Mouse (Mus musculus): ENCODE data around the gene Tspan31. TPM values are rescaled to one million over a fixed set of nuclear protein-coding genes. Genes with fewer than 3 reads are reported as not detected.
"Not testable (repeated sequence)": the region's sequence is repeated elsewhere in the genome, so short reads cannot be mapped to it uniquely, and the experiment has no call there.

Tspan31 gene
- total RNA-seq, 2 experiments from 2014 or later: 62.7 to 65.4 TPM

DNA sequence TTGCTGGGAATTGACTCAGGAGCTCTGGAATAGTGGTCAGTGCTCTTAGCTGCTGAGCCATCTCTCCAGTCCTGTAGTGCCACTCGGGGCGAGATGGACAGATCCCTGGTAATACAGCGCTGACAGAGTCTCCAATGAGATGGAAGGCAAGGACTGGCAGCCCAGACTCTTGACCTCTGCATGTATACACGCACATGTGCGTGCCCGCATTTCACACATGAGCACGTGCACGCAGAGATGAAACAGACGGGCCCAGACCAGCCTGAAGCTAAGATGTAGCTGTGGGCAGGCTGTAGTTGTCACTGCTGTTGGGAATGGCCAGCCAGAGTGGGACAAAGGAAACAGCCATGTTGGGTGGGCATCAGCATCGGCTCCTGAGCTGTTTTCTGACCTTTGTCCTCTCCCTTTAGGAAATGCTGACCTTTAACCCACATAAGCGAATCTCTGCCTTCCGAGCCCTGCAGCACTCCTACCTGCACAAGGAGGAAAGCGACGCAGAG is 3.5 kb downstream of the Tspan31 start:
- DNase-seq (ENCODE audit: low spot score in 2 of 2): no peak

DNA sequence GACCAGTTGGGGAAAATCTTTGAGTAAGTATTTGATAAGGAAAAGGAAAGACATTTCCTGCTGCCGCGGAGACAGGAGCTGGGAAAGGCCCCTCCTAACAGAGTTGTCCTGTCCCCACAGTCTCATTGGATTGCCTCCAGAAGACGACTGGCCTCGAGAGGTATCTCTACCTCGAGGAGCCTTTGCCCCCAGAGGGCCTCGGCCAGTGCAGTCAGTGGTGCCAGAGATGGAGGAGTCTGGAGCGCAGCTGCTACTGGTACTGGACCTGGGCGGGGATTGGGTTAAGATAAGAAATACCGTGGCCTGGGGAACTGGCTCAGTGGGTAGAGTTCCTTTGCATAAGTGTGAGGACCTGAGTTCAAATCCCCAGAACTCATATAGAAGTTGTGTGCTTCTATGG is 4.1 kb downstream of the Tspan31 start:
- DNase-seq (ENCODE audit: low spot score in 2 of 2): no peak

DNA sequence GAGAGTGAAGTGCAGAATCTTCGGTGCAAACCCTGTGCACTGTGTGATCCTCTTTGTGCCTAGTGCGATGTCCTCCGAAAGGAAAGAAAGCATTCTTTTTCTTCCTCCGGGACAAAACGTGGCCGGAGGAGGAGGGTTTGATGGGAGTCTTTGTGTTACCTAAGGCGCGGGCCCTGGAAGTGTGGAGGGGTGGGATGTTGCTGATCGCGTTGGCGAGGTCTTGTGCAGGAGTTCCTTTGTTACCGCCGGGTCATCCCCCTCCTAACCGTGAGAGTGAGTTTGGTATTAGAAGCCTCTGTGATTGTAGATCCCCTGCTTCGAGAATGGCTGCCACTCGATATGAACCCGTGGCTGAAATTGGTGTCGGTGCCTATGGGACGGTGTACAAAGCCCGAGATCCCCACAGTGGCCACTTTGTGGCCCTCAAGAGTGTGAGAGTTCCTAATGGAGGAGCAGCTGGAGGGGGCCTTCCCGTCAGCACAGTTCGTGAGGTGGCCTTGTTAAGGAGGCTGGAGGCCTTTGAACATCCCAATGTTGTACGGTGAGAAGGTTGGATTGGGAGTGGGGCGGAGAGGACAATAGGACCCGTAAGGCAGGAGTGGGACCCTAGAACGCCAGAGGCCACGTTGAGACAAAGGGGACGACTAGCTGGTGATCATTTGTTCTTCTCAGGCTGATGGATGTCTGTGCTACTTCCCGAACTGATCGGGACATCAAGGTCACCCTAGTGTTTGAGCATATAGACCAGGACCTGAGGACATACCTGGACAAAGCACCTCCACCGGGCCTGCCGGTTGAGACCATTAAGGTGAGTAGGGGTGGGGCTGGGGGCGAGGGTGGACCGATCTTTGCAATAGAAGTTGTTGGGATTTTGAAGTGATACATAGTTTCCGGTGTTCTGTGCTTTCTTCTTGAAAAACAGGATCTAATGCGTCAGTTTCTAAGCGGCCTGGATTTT is 5.9 kb downstream of the Tspan31 start:
- DNase-seq (ENCODE audit: low spot score in 2 of 2): no peak

DNA sequence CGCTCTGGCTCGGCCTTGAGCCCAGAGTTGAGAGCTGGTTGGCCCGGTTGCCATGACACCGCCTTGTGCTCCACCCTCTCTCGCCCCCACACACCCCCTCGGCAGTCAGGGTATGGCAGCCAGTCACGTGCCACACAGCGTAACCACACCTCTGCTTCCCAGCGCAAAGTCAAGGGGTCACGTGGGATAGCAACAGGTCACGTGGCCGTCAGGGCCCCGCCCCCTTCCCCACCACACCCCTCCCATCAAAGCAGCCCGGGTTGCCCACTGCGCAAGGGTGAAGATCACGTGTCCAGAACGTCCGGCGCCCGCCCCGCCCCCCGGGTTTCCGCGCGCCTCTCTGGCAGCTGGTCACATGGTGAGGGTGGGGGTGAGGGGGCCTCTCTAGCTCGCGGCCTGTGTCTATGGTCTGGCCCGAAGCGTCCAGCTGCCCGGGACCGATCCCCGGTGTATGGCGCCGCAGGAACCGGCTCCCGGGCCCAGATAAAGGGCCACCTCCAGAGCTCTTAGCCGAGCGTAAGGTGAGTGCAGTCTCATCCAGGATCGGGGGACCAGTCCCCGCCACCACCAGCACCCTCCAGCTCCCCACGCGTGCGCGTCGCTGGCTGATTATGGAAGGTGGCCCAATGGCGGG is 6.7 kb downstream of the Tspan31 start, which contains the start of gene Cdk4:
TSS of gene Cdk4 (plus strand) at position 296 of the 634 bp plus-strand sequence.
- peak; percentile 98 to 99 for DNase-seq (ENCODE audit: low spot score in 2 of 2)

DNA sequence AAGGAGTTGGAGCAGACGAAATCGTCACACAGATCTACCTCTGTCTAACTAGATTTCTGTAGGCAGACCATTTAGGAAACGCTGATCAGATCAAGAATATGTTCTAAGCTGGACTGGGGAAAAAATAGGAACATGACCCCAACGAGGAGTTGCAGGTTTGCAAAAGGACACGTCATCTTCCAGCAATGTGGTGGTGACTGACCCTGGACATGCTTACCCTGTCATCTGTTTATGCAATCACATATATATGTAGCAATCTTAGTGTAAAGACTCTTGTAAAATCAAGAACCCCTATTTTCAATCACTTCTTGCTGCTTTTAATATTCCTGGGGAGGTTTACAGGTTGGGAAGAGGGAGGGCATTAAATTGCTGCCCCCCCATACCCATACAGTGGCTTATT is 7.6 kb downstream of the Tspan31 start:
- DNase-seq (ENCODE audit: low spot score in 2 of 2): no peak

DNA sequence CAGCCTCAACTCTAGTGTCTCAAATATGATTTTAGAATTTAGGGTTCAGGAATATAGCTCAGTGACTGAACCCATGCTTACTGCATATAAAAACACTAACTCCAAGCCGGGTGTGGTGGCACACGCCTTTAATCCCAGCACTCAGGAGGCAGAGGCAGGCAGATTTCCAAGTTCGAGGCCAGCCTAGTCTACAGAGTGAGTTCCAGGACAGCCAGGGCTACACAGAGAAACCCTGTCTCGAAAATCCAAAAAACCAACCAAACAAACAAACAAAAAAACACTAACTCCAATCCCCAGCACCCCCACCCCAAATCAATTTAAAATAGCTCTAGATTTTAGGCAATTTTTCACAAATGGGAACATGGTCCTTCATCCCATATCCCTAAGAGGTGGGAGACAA is 8.0 kb downstream of the Tspan31 start:
- not testable (repeated sequence) for DNase-seq (ENCODE audit: low spot score in 2 of 2)

DNA sequence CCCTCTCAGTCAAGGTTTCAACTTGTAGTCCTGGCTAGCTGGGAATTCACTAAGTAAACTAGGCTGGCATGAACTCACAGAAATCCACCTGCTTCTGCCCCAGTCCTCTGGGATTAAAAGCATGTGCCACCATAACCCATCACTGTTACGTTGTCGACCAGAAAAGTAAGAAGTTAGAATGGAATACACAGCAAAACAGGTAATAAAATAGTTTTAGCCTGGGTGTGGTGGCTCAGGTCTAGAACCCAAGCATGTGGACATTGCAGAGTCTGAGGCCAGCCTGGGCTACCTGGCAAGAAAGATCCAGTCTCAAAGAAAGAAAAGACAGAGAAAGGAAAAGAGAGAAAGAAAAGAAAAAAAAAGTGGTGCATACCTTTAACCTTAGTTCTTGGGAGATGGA is 8.6 kb downstream of the Tspan31 start:
- DNase-seq (ENCODE audit: low spot score in 2 of 2): no peak

DNA sequence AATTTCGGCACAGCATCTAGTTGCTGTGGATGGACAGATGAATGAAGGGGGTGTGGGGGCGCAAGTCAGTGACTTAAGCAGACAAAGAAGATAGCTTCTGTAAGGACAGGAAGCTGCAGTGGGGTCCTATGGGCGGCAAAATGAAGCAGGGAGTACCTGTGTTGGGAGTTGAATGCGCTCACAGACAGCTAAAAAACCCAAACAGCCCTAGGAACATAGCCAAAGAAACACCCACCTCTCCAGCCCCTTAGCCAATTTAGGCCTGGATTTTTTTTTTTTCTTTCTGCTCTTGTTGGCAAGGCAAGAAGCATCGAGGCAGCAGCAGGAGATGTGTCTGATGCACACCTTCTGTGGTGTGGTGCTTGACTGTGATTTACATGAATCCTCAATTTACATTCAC is 9.0 kb downstream of the Tspan31 start:
- no peak for DNase-seq (ENCODE audit: low spot score in 2 of 2)

DNA sequence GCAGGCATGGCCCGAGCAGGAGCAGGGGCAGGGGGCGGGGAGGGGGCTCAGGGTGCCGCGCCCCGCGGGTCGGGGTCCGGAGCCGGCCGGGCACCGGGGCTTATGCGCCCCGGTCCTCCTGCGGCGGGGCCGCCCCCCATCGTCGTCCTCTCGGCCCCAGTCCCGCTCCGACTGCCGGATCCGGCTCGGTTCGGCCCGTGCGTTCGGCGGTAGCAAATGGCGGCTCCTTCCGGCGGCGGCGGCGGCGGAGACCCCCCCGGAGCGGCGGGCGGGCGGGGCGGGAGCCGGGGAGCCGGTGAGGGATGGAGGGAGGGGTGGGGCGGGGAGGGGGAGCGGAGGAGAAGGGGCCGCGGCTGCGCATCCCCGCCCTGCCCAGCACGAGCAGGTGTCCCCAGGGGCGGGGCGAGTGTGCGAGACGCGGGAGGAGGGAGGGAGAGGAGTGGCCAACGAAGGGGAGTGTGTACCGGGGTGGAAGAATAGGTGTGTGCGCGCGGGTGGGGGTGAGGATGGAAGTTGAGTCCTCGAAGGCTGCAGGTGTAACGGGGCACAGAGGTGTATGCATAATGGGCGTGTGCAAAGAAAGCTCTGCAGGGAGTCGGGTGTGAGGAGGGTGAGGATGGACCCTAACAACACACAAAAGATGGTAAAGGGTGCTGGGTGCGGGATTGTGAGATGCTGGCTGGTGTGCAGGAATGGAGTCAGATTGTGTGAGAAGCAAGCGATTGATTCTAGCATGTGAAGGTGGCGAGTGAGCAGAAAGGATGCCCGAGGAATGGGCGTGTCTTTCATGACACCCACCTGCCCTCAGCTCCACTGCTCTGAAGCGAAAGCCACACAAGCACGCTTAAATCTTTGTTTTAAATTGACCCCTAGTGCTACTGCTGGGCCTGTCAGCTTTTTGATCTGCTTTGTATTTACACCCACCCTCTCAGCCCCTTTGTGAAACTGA is 9.8 kb downstream of the Tspan31 start, which contains the start of gene March9:
TSS of gene March9 (minus strand) at position 217 of the 949 bp plus-strand sequence.
- peak; percentile 54 to 81 for DNase-seq (ENCODE audit: low spot score in 2 of 2)

DNA sequence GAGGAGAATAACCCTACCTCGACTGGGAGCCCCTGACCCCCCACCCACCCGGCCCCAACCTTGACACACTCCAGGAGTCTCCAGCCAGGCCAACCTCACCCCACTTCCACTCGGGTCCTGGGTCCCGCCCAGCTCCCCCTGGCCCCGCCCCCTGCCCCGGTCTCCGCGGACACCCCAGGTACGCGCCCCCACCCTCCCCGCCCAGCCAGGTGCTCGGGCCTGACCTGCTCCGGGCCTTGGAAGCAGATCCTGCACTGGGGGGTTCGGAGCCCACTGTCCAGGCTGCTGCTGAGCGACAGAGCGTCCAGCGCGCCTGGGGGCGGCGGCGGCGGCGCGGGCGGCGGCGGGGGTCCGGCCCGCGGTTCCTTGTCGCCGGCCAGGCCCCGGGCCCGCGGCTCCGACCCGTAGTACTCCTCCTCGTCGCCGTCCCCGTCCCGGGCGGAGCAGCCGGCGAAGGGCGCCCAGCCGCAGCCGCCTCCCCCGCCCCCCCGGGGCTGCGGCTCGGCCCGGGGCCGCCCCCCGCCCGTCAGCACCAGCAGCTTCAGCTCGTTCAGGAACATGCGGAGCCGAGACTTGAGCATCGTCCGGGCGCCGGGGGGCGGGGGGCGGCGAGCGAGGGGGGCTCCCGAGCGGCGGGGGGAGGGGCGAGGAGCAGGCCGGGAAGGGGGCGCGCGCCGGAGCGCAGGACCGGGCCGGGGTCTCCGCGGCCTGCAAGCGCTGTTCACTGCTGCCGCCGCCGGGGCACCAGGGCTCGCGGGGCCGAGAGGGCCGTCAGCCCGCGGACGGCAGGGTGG is 10.7 kb downstream of the Tspan31 start:
- DNase-seq (ENCODE audit: low spot score in 2 of 2): no peak

DNA sequence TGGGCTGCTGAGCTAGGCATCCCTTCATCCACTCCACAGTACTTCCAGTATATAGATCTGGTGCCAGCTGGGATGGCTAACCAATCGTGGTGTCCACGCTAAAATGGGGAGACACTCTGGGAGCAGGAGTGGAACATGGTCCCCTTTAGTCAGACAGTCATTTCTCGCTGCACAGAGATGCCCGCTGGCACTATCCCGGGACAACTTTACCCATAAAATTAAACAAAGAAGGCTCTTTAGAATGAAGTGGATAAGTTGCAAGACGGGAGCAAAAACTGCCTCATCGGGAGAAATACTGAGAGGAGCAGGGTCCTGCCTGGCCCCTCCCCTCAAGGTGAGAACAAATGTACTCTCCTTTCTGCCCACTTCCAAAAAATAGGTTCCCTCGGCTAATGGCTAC is 11.4 kb downstream of the Tspan31 start:
- DNase-seq (ENCODE audit: low spot score in 2 of 2): no peak

DNA sequence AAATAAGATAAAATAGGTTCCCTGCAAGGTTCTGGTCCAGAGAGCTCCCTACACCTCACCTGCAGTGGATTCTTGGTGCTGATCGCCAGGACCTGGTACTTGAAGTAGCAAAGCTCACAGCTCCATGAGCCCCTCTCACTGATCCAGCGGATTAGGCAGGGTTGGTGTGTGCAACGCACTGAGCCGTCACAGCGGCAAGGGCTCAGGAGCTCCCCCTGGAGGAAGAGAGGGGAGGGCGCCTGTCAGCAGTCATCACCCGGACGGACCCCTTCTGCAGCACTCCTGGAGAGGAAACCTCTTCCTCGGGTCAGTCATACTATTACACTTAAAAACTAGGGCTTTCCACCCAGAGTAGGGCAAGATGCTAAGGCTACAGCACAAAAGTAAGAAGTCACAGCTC is 11.9 kb downstream of the Tspan31 start:
- peak; percentile 69 to 83 for DNase-seq (ENCODE audit: low spot score in 2 of 2)

DNA sequence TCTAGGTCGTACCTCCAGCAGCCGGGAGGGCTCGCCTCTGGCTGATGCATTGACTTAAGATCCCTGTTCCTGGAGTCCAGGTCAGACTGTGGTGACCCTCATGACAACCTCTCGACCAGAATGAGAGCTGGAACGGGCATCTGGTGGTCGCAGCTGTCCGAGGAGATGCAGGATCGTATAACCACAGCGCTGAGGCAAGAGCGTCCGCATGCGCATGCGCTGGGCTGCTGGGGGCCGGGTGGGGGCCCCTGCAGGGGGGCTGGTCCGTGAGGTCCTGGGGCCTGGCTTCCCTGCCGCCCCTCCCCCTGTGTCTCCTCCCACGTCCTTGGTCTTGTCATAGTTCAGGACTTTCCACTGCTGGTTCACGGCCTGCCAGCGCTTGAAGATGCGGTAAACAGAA is 13.6 kb downstream of the Tspan31 start:
- no peak for DNase-seq (ENCODE audit: low spot score in 2 of 2)

DNA sequence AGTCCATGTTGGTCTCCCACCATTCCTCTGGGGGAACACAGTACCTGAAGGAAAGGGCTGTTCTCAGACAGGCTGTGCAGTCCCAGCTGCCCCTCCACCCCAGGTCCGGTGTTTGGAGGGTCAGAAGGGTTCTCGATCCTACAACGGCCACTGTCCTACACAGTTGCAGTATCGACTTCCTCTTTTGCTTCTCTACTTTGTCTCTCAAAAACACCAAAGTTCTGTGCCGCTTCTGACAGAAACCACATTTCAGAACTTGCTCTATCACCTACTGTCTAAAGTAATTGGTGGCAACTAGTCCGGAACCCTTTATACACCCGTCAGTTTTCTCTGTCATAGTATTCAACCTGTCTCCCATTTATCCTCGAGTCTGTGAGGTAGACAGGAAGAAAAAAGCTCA is 14.7 kb downstream of the Tspan31 start:
- no peak for DNase-seq (ENCODE audit: low spot score in 2 of 2)

DNA sequence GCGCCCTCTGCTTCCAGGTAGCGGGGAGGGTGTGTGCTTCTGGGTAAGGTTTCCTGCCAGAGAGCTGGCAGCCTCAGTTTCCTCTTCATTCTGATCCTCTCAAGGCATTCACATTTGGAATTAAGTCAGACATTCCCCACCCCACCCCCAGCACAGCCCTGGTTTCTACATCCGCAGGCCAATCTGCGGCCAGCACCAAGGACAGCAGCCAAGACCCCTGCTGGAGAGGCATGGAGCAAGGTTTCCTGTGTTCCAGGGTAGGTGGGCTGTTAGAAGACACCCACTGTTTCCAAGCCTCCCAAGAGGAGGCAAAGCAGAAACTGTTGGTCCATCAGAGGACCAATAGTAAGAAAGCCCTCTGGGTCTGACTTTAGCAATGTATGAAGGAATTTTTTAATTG is 15.4 kb downstream of the Tspan31 start:
- no peak for DNase-seq (ENCODE audit: low spot score in 2 of 2)

DNA sequence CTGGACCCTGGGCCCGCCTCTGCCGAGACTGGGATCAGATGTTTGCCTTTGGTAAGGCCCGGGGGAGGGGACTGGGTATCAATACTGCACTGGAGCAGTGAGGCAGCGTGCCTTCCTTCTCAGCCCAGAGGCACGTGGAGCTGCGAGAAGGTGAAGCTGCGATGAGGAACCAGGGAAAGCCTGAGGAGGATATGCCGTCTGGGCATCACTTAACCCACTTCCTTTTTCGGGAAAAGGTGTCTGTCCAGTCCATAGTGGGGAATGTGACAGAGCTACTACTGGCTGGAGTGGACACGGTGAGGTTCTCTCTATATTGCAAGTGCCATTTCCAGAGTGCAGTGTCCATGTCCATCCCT is 20.0 kb downstream of the Tspan31 start:
- DNase-seq (ENCODE audit: low spot score in 2 of 2): no peak

DNA sequence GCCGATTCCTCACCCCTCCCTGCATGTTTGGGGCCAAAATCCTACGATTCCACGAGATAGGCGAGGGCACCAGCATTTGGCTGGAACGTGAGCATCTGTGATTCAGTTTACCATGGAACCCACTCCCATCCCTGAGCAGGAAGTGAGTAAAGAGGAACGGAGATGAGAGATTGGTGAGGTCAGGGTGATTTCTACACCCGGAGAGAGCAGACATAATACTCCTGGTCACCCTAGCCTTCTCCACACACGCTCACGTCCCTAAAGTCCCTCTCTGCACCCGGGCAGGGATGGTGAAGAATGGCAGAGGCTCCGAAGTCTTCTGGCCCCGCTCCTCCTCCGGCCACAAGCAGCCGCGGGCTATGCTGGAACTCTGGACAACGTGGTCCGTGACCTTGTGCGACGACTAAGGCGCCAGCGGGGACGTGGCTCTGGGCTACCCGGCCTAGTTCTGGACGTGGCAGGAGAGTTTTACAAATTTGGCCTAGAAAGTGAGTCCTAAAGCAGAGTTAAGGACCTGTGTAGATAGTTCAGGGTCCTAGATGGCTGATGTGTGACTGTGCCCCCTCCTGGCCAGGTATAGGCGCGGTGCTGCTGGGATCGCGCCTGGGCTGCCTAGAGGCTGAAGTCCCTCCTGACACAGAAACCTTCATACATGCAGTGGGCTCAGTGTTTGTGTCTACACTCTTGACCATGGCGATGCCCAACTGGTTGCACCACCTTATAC is 20.5 kb downstream of the Tspan31 start:
- no peak for DNase-seq (ENCODE audit: low spot score in 2 of 2)

DNA sequence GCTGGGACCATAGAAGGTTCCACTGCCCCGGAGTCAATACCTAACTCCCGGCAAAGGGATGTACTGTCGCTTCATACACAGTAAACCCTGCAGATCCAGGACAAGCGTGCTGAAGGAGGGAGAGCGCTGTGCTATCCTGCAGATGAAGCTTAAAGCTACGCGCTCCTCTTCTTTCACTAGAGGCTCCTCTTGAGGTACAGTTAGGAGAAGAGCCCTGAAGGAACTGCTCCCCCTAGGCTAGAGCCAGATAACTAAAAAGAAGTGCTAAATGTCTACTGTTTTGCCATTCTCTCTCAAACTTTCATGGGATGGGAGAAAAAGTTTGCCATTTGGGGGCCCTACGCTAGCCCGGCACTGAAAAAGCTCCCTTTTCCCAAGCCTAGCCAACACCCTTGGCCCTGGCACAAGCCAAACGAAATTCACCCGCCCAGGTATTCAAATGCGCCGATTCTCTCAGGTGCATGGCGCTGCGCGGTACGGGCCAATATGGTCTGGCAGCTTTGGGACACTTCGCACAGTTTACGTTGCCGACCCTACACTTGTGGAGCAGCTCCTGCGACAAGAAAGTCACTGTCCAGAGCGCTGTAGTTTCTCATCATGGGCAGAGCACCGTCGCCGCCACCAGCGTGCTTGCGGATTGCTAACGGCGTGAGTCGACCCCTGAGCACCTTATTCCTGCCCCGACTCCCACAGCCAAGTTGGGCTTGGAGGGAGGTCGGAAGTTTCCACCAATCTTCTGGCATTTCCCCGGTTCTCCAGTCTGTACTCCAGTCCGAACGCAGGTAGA is 21.3 kb downstream of the Tspan31 start:
- no peak for DNase-seq (ENCODE audit: low spot score in 2 of 2)

DNA sequence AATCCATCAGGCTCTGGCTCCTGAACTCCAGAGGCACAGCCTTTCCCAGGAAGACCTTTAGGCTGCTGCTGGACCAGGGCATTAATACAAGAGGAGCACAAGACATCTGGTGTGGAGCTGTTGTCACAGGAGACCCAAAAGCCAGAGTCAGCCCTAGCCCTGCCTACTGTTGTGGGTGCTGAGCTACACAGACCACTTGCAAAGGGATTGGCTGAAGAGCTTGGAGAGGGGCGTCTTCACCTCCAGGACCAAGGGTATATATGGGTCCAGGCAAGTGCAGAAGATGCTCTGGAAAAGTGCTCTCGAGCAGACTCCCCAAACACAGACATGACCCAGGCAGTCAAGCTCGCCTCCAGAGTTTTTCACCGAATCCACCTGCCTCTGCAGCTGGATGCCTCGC is 22.1 kb downstream of the Tspan31 start, which contains the start of gene Cyp27b1:
TSS of gene Cyp27b1 (plus strand) at position 297 of the 400 bp plus-strand sequence.
- DNase-seq (ENCODE audit: low spot score in 2 of 2): no peak
